Mouse (Mus musculus): ENCODE measurements around the gene Dbr1.

- TF ChIP-seq CTCF (IDR thresholded peaks at IDR 0.05; ENCODE audit: low read depth), result no peak
- no peak for TF ChIP-seq EP300 (optimal IDR thresholded peaks at IDR 0.05)
Measured at GRCm38 (mm10) chr9:99628581-99628980, 53.0 kb downstream of the Dbr1 start.

All from stomach, postnatal 0 days (tissue).